Mouse (Mus musculus) layer of hippocampus, adult 18-20 months (tissue): ENCODE data around the gene Mbnl1. TPM values are rescaled to one million over a fixed set of nuclear protein-coding genes. Genes with fewer than 3 reads are reported as not detected.
A peak's percentile ranks its signal among the peaks of the same experiment; 100 is the strongest.

Experiments
- DNase-seq, 2 experiments: peaks; one replicate each; pipeline ENCODE4 v3.0.0; 2022; ENCODE audit warnings: low spot score in 2 of 2
- total RNA-seq, 2 experiments: library from RNA; stranded (reverse); gene quantifications; 2 replicates each; pipeline ENCODE4 v1.2.3; 2021

Gene Mbnl1
- total RNA-seq, 2 experiments from 2014 or later, result 137 to 141 TPM

GRCm38 (mm10) chr3:60603637-60604036 lies 131.0 kb downstream of the Mbnl1 start:
- no peak for DNase-seq

DNA sequence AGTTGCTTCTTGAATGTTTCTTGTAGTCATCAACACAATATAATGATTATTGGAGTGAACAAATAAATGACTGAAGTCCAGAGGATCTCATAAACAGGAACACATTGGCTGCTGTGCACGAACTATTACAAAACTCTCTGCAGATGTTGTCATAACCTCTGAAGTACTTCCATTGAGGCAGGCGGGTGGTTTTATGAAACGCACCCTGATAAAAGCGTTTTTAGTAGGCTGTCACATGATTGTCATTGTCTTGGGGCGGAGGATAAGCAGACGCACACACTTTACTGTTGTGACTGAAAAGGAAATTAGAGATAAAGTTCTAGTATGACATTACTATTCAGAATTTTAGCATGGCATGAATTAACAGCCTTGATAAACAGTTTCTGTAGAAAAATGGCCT lies 131.6 kb downstream of the Mbnl1 start:
- no peak for DNase-seq

GRCm38 (mm10) chr3:60608952-60609403 lies 136.3 kb downstream of the Mbnl1 start:
- DNase-seq, result peak in 1 of 2 experiments; percentile 64

GRCm38 (mm10) chr3:60611839-60612238 lies 139.2 kb downstream of the Mbnl1 start:
- peak in 1 of 2 experiments; percentile 73 for DNase-seq

DNA sequence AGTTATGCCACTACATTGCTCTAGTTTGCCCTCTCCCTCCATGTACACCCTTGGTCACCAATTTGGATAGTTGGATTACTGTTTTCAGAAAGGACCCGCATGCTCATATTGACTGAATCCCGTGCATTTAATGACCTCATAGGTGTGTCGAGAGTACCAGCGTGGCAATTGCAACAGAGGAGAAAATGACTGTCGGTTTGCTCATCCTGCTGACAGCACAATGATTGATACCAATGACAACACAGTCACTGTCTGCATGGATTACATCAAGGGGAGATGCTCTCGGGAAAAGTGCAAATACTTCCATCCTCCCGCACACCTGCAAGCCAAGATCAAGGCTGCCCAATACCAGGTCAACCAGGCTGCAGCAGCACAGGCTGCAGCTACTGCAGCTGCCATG lies 140.5 kb downstream of the Mbnl1 start:
- no peak for DNase-seq

- no peak for DNase-seq
These were observed 141.9 kb downstream of the Mbnl1 start for GRCm38 (mm10) chr3:60614516-60614915.

GRCm38 (mm10) chr3:60615057-60615606 lies 142.5 kb downstream of the Mbnl1 start:
- DNase-seq, result no peak

- no peak for DNase-seq
These were observed 143.0 kb downstream of the Mbnl1 start for GRCm38 (mm10) chr3:60615615-60616014.

DNA sequence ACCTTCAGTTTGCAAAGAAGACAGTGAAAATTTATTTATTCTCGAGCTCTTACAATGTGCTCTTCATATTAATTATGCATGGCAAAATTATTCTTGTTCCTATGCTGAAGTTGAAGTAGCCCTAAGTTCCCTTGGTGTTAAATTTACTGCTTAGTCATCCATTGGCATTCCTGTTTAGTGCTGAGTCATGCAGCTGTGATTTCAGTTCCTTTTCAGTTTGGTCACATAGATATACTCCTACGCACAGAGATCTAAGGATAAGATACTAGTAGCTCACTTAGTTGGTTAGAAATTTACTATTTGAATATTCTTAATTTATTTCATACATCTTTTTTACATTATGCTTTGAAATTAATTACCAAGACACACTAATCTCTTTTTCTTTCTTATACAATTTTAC lies 143.5 kb downstream of the Mbnl1 start:
- no peak for DNase-seq

DNA sequence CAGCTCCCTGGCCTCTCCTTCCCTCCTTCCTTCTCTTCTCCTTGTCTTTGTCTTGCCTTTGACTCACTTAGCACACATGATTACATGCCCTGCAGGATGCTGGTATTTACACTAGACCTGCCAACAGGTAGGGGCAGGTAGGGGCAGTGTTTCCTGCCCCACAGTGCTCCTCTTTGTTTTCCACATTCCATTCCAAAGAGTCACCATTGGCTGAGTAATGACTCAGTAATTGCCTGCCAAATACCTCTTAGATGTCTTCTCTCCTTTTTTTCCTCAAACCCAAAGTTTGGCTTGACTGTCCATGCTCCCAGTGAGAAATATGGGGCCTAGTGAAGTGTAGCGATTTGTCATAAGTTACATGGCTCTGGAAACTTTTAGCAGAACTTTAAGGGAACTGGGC lies 145.0 kb downstream of the Mbnl1 start:
- no peak for DNase-seq

DNA sequence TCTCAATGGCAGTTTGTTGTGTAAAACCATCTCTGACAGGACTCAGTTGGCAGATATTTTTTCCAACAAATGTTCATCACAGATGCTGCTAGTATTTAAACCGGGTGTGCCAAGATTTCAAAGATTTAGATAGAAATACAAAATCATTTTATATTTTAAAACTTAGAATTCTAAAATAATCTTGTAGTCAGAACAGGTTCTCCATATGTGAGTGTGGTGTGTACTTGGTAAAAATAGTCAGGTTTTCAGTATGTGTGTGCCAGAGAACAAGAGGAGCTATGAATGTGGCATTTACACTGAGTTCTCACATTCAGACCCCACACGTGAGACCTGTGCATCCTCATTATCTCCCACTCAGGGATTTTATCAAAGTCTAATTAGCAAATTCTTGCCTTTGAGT lies 147.6 kb downstream of the Mbnl1 start:
- peak in 1 of 2 experiments; percentile 81 for DNase-seq

GRCm38 (mm10) chr3:60631183-60631582 lies 158.6 kb downstream of the Mbnl1 start:
- DNase-seq, result no peak

GRCm38 (mm10) chr3:60631754-60632153 lies 159.1 kb downstream of the Mbnl1 start:
- no peak for DNase-seq

DNA sequence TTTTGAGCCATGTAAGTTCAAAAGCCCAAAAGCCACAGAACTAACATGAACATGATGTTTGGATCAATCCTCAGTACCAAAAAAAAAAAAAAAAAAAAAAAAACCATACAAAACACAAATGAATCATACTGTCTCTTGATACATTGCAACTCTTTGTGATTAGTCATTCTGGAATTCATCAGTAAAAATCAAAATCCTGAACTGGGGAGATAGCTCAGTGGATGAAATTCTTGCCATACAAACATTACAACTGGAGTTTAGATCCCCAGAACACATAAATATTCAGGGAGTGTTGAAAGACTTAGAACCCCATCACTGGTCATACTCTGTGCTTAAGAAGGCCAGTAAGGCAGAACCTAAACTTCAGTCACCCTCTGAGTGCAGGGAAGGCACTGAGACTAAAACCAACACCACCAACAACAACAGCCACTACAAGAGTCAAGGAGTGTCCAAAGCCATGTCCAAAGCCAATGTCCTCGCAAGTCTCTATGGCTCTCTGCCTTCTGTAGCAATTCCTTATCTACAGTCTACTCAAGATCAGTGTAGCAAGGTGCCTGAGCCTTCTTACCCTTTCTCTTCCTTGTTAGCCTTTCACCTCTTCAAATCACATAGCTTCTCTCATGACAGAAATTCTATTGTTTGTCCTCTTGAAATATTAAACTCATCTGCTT lies 160.3 kb downstream of the Mbnl1 start:
- no peak for DNase-seq

DNA sequence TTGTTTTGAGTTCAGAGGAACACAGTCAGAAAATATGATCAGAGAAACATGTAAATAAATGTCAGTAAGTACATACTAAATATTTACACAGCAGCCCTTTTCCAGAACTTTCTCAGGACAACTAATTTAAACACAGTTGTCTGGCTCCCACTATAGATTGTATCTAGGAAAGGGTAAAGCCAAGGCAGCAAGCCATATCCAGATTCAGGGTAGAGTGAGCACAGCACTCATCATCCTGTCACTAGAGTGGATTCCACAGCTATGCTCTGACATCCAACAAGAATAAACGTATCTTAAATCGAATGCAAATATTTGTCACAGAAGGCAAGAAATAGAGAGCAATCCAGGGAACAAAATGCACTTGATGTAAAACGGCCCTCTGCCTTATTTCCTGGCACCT lies 165.9 kb downstream of the Mbnl1 start:
- no peak for DNase-seq

DNA sequence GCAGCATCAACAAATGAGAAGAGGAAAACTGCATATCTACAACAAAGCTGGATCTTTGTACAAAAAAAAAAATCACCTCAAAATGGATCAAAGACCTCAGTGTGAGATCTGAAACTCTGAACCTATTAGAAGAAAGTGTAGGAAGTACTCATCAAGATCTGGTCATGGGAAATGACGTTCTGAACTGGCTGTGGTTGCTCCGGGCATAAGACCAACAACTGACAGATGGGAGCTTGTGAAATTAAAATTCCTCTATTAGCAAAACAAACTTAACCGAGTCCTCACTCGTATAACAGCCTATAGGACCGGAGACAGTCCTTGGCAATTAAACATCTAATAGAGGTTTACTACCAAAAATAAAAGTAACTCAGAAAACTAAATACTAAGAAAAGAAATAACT lies 166.5 kb downstream of the Mbnl1 start:
- peak in 1 of 2 experiments; percentile 15 for DNase-seq

GRCm38 (mm10) chr3:60642227-60642626 lies 169.6 kb downstream of the Mbnl1 start:
- DNase-seq, result no peak

GRCm38 (mm10) chr3:60645531-60645930 lies 172.9 kb downstream of the Mbnl1 start:
- no peak for DNase-seq

- no peak for DNase-seq
These were observed 175.7 kb downstream of the Mbnl1 start for GRCm38 (mm10) chr3:60648293-60648692.

GRCm38 (mm10) chr3:60660762-60661161 lies 188.1 kb downstream of the Mbnl1 start:
- DNase-seq, result no peak
